Mouse (Mus musculus) forebrain, postnatal 0 days (tissue): ENCODE data around the gene Nek6. TPM values are rescaled to one million over a fixed set of nuclear protein-coding genes. Genes with fewer than 3 reads are reported as not detected.

Experiments
- ATAC-seq: fragments of 200-750 bp; cut with Nextera tagmentation; 2 replicates; pipeline ENCODE4 v1.8.0; 2017; ENCODE audit warnings: mild to moderate bottlenecking, moderate library complexity
- DNase-seq: peaks from one replicate; pipeline ENCODE4 v3.0.0-alpha.2; 2015
- H3K27ac ChIP-seq: fragments of 300-500 bp; sonication (generic); 2 replicates; pipeline ENCODE4 v1.5.1; 2014; ENCODE audit warnings: low read depth, mild to moderate bottlenecking, antibody characterized with exemption, low read length, moderate library complexity, mixed read lengths
- H3K27me3 ChIP-seq: fragments of 300-500 bp; sonication (generic); 2 replicates; pipeline ENCODE4 v1.6.1; 2014; ENCODE audit warnings: mild to moderate bottlenecking, low read length, mixed read lengths; ENCODE audit not compliant: insufficient read depth
- H3K36me3 ChIP-seq: fragments of 300-500 bp; sonication (generic); 2 replicates; pipeline ENCODE4 v1.6.1; 2014; ENCODE audit warnings: mild to moderate bottlenecking, moderate library complexity; ENCODE audit not compliant: insufficient read depth
- H3K4me1 ChIP-seq: fragments of 300-500 bp; sonication (generic); 2 replicates; pipeline ENCODE4 v1.6.1; 2014; ENCODE audit warnings: antibody characterized with exemption; ENCODE audit not compliant: insufficient read depth
- H3K4me2 ChIP-seq: fragments of 300-500 bp; sonication (generic); 2 replicates; pipeline ENCODE4 v1.6.1; 2014; ENCODE audit warnings: low read depth, mild to moderate bottlenecking, moderate library complexity
- H3K4me3 ChIP-seq: fragments of 300-500 bp; sonication (generic); 2 replicates; pipeline ENCODE4 v1.5.1; 2014; ENCODE audit warnings: low read depth, low read length, mixed read lengths
- H3K9ac ChIP-seq: fragments of 300-500 bp; sonication (generic); 2 replicates; pipeline ENCODE4 v1.6.1; 2014; ENCODE audit warnings: mild to moderate bottlenecking
- H3K9me3 ChIP-seq: fragments of 300-500 bp; sonication (generic); 2 replicates; pipeline ENCODE4 v1.6.1; 2016; ENCODE audit warnings: low read length
- CTCF ChIP-seq: sonication (generic); IDR thresholded peaks from 2 replicates; pipeline ENCODE4 v1.5.1; 2016; ENCODE audit warnings: antibody characterized with exemption, control low read depth, low read depth
- WGBS: fragments of 180-500 bp; shearing (Covaris S2); extraction: QIAGEN DNeasy Blood & Tissue Kit; methylation state at CpG from one replicate; pipeline ENCODE4 v1.1.7; 2014; 5-methylcytosine and 5-hydroxymethylcytosine counted together
- polyA plus RNA-seq: library from polyadenylated mRNA; unstranded; fragments of >200 nt; fragmentation: Nextera tagmentation; extraction: Ambion mirVana; gene quantifications from 2 replicates; pipeline ENCODE4 v1.2.1, GENCODE M21; 2015
- total RNA-seq: library from RNA; depleted of rRNA; stranded (reverse); fragments of >200 nt; gene quantifications from 2 replicates; pipeline ENCODE4 v1.2.3, GENCODE M21; 2014

Gene Nek6
- total and polyA plus RNA-seq, 2 experiments from 2014 or later = 21.0 to 69.3 TPM

GRCm38 (mm10) chr2:38529582-38530152 lies 18.2 kb downstream of the Nek6 start:
- Histone ChIP-seq H3K27me3 (no peaks in the 10 kb centered on the region), H3K4me3 (no peak overlapping the region), H3K27ac (no peak overlapping the region), H3K4me1 (no peaks in the 10 kb centered on the region), H3K4me2 (no peak overlapping the region), H3K36me3 (no peaks in the 10 kb centered on the region), H3K9ac (no peak overlapping the region), H3K9me3 (no peaks in the 10 kb centered on the region)
- DNase-seq = no peak
- 71% methylated on average over 14 of the region's 14 CpGs for WGBS
- TF ChIP-seq CTCF = no peak
- ATAC-seq = no peak; the same call in 1 of the 2 replicates

GRCm38 (mm10) chr2:38530955-38531381 lies 19.5 kb downstream of the Nek6 start:
- H3K27me3 ChIP-seq = no peaks in the 10 kb centered on the region
- H3K36me3 ChIP-seq = no peaks in the 10 kb centered on the region
- no peaks in the 10 kb centered on the region for H3K4me1 ChIP-seq
- 43% methylated on average over 6 of the region's 6 CpGs for WGBS
- H3K4me3 ChIP-seq = no peak overlapping the region
- DNase-seq = no peak
- no peaks in the 10 kb centered on the region for H3K9me3 ChIP-seq
- TF ChIP-seq CTCF = no peak
- no peak overlapping the region for H3K4me2 ChIP-seq
- H3K27ac ChIP-seq = no peak overlapping the region
- peak; percentile 38; the same call in 1 of the 2 replicates for ATAC-seq
- H3K9ac ChIP-seq = no peak overlapping the region

GRCm38 (mm10) chr2:38533322-38533721 lies 21.9 kb downstream of the Nek6 start:
- H3K27me3 ChIP-seq = no peaks in the 10 kb centered on the region
- no peaks in the 10 kb centered on the region for H3K9me3 ChIP-seq
- H3K9ac ChIP-seq = no peak overlapping the region
- H3K36me3 ChIP-seq = no peaks in the 10 kb centered on the region
- H3K27ac ChIP-seq = no peak overlapping the region
- 68% methylated on average over 6 of the region's 6 CpGs for WGBS
- TF ChIP-seq CTCF = no peak
- H3K4me1 ChIP-seq = no peaks in the 10 kb centered on the region
- H3K4me3 ChIP-seq = no peak overlapping the region
- H3K4me2 ChIP-seq = no peak overlapping the region
- no peak for ATAC-seq
- DNase-seq = no peak

- Histone ChIP-seq H3K36me3 (no peaks in the 10 kb centered on the region), H3K27ac (no peak overlapping the region), H3K9me3 (no peaks in the 10 kb centered on the region), H3K4me3 (no peak overlapping the region), H3K9ac (no peak overlapping the region), H3K4me2 (no peak overlapping the region), H3K27me3 (no peaks in the 10 kb centered on the region), H3K4me1 (no peaks in the 10 kb centered on the region)
- ATAC-seq (no peak), DNase-seq (no peak)
- WGBS = 56% methylated on average over 6 of the region's 6 CpGs
- TF ChIP-seq CTCF = no peak
These were observed 22.3 kb downstream of the Nek6 start for GRCm38 (mm10) chr2:38533767-38534166.

DNA sequence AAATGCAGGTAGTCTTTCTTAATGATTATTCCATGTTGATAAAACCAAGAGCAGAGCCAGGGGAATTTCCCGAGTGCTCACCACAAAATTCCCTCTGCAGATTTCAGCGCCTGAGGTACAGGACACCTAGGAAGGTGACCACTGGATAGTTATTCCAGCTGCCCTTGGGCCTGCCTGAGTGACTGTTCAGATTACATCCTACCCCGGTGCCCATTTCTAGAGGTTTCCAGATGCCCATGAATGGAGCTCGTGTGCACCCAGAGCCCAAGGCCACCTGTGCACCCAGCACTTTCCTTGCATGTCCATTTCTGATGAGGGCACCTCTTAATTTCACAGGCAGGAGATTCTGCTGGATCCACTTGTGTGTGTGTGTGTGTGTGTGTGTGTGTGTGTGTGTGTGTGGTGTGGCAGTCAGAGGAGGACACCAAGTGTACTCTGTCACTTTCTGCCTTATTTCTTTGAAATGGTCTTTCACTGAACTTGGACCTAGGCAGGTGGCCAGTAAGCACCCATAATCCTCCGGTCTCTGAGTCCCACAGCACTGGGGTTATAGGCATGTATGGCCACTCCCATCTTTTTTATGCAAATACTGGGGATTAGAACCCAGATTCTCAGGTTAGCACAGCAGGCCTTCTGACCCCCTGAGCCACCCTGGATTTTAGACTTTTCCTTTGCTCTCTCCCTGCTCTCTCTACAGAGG lies 22.9 kb downstream of the Nek6 start:
- TF ChIP-seq CTCF = no peak
- Histone ChIP-seq H3K4me2 (no peak overlapping the region), H3K4me3 (no peak overlapping the region), H3K36me3 (no peaks in the 10 kb centered on the region), H3K27me3 (no peaks in the 10 kb centered on the region), H3K27ac (no peak overlapping the region), H3K9me3 (no peaks in the 10 kb centered on the region), H3K4me1 (no peaks in the 10 kb centered on the region), H3K9ac (no peak overlapping the region)
- ATAC-seq (no peak), DNase-seq (no peak)
- 85% methylated on average over 5 of the region's 5 CpGs for WGBS

DNA sequence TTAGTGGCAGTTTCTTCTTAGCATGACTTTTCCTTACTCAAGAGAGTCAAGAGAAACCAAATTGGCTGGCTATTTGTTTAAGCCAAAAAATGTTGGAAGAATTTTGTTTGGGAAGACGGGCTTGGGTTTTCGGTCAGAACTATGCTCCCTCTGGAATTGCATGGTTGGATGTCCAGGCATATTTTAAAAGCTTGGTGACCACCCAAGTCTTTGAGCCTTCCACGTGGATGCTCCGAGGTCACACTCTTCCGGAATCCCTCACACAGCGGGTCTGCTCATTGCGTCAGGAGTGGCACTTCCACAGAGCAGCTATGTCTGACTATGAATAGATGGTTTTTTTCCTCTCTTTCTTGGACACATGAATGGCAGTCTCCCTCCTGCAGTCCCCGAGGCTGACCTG lies 23.6 kb downstream of the Nek6 start:
- ATAC-seq (no peak), DNase-seq (no peak)
- WGBS = 45% methylated on average over 8 of the region's 8 CpGs
- no peaks in the 10 kb centered on the region for H3K27me3 ChIP-seq
- H3K4me2 ChIP-seq = no peak overlapping the region
- no peak overlapping the region for H3K27ac ChIP-seq
- no peak overlapping the region for H3K9ac ChIP-seq
- no peaks in the 10 kb centered on the region for H3K36me3 ChIP-seq
- H3K9me3 ChIP-seq = no peaks in the 10 kb centered on the region
- TF ChIP-seq CTCF = no peak
- H3K4me3 ChIP-seq = no peak overlapping the region
- H3K4me1 ChIP-seq = peaks cover 4% of the 10 kb centered on the region; the same call in 1 of the 2 replicates

- H3K4me2 ChIP-seq = no peak overlapping the region
- H3K27ac ChIP-seq = no peak overlapping the region
- H3K9me3 ChIP-seq = no peaks in the 10 kb centered on the region
- H3K4me3 ChIP-seq = no peak overlapping the region
- H3K27me3 ChIP-seq = no peaks in the 10 kb centered on the region
- H3K9ac ChIP-seq = no peak overlapping the region
- WGBS = 71% methylated on average over 14 of the region's 14 CpGs
- no peak for DNase-seq
- no peak for TF ChIP-seq CTCF
- peaks cover 4% of the 10 kb centered on the region; the same call in 1 of the 2 replicates for H3K4me1 ChIP-seq
- no peak for ATAC-seq
- no peaks in the 10 kb centered on the region for H3K36me3 ChIP-seq
These were observed 24.2 kb downstream of the Nek6 start for GRCm38 (mm10) chr2:38535521-38536220.
